Mouse (Mus musculus) CD4-positive, CD25-positive, alpha-beta regulatory T cell, adult 4 months (primary cell): ENCODE measurements around the gene Ddx43. TPM values are rescaled to one million over a fixed set of nuclear protein-coding genes. Genes with fewer than 3 reads are reported as not detected.
A peak's percentile ranks its signal among the peaks of the same experiment; 100 is the strongest.

ENCODE experiments used
- ATAC-seq: one replicate; pipeline ENCODE4 v1.8.0; 2017
- polyA plus RNA-seq, 2 experiments: library from polyadenylated mRNA; unstranded; fragments of 100-300 nt; shearing (Covaris generic); gene quantifications; one replicate each; pipeline ENCODE4 v1.2.1; 2017

Ddx43 gene
- polyA plus RNA-seq, 2 experiments from 2014 or later: 2.6 to 4.7 TPM

DNA sequence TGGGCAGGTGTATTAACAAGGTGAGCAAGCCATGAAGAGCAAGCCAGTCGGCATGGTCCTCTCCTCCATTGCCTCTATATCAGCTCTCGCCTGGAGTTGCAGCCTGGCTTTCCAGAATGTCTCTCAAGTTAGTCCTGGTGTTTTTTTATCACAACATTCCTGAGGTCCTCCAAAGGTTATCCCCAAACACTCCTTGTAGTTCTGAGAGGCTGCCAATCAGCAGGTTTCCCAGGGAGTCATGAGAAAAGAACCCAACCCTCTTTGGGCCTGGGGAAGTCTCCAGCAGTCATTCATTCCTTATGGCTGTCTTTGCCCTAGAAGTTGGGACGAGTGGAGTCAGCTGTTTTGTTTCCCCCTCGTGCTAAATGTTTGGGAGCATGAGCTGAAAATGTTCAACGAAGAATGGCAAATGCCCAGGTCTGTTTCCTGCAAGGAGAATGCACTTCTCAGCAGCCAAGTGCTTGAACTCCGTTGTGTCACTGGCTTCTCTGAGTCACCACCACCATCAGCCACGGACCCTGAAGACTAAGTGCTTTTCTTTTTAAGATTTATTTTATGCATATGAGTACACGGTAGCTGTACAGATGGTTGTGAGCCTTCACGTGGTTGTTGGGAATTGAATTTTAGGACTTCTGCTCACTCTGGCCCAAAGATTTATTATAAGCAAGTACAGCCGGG, 22.6 kb upstream of the Ddx43 start:
- ATAC-seq: no peak

DNA sequence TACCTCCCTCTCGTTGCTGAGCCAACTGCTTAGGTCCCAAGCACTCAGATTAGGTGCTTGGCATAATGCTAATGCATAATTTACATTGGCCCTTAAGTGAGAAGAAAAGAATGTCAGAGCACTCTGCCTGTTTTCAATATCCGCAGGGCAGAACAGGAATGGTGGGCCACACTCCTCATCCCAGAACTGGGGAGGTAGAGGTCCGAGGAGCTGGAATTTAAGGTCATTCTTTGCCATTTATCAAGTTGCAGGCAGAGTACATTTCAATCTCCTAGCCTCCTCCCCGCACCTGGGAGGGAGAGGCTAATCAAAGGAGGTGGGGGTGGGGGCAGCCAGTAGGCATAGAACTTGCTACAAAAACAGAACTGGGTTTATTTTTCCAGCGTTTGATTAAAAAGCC, 21.2 kb upstream of the Ddx43 start:
- ATAC-seq: no peak

DNA sequence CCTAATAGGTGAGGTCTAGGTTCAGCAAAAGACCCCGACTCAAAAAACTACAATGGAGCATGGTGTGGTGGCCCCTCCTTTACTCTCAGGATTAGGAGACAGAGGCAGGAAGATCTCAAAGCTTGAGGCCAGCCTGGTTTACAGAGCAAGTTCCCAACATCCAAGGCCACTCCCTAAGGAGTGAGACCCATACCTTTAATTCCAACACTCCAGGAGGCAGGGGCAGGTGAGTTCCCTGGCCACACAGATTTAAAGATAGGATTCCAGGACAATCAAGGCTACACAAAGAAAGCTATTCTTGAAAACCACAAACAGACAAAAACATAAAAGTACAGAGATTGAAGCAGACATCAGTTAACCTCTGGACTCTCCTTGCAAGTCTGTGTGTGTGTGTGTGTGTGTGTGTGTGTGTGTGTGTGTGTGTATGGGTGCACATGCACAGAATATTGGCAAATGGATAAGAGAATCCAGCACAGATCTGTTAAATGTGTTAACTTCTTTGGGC, 20.6 kb upstream of the Ddx43 start:
- no peak for ATAC-seq

DNA sequence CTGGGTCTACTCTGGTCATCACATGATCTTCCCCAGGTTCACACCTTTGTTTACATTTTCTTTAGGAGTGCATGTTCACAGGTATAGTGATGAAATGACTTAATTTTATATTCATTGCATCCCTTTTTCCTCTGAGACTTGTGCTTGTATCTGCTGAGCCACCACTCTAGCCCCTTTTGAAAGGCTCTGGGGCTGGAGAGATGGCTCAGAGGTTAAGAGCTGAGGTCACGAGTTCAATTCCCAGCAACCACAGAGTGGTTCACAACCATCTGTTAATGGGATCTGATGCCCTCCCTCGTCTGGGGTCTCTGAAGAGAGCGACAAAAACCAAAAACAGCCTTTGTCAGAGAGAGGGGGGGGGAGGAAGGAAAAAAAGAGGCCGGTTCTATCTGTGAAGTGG, 20.1 kb upstream of the Ddx43 start:
- no peak for ATAC-seq

DNA sequence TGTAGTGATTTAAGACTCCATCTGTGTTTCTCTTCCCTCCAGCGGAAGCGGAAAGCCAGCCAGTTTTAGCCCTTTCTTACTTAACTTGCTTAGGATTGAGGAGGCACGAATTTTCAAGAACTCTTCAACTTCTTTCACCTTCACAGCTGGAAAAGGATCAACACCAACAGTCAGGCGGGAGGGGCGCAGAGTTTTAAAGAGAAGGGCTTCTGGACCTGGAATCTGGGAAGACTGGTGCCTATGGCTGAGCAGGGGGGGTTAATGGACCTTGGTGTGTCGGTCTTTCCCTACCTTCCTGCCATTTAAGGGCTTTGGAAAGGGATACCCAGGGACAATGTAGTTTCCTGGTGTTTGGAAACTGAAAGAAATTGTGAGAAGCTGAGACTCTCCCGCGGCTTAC, 18.0 kb upstream of the Ddx43 start:
- no peak for ATAC-seq

DNA sequence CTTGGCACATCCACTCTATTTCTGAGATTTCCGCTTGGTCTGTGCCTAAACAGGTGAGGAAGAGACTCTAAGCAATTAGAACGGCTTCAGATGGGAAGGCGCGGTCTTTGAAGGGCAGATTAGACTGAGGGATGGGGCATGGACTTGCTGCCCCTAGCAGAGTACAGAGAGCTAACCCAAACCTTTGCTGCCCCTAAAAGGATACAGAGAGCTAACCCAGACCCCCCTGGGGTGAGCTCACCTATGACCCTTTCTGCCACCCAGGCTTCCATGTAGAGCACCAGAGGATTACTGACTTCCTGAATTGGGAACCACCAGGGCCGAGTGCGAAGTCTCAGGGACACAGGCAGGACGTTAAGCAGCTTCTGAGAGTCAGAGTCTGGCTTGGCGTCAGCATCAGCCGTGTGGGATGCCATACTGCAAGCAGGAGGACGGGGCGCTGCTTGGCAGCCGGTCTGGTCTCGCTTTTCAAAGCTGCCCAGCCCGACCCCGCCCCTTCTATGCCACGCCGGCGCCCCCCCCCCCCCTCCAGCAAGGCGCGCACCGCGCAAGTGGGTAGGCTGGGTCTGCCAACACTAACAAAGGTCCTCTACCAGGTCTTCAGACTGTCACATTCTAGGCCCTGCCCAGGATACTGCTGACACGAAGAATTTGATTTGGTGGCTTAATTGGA, 17.3 kb upstream of the Ddx43 start, which contains the start of gene Ooep:
Gene Ooep (minus strand): TSS at position 613 of the 673 bp plus-strand sequence.
- ATAC-seq: no peak

DNA sequence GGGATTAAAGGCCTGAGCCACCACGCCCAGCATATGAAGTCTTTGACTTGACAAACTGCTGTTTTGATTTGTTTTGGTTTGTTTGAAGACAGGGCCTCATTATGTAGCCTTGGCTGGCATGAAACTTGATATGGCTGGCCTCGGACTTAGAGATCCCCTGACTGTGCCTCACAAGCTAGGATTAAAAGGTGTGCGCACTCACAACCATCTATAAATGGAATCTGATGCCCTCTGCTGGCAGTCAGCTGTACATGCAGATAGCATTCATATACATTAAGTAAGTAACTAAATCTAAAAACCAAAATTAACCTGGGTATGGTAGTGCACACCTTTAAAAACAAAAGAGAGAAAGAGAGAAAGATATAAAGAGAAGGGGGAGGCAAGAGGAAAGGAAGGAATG, 9.7 kb upstream of the Ddx43 start:
- no peak for ATAC-seq

DNA sequence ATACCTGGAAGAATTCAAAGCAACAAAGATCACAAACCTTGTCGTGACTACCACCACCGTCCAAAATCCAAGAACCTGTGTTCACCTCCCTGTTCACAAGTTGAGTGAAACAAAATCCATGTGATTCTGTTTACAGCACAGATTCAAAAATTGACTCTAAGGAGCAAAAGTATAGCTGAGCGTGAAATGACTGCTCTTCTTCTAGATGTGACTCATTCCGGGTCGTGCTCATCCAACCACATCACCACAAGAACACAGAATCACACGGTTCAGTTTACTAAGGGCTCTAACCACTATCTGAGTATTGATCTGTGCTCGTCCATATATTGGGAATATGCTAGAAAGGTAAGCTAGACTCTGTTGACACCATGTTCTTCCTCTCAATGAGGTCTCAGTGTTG, 8.6 kb upstream of the Ddx43 start:
- no peak for ATAC-seq

DNA sequence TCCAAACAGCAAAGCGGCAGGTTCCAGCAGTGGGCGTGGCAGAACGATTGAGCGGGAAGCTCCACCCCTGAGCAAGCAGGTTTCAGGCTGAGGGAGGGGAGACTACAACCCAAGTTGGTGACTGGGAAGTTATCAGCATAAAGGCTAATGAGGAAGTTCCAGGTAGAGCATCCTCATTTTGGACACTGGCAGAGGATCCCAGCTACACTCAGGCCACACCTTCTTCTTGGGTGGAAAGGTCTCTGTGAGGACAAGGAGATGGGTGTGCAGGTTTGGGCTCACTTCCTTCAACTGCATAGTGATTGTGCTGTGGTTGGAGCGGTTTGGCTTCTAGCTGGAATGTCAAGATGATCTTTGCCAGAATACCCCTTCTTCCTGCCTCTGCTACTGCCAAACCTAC, 5.6 kb upstream of the Ddx43 start:
- ATAC-seq: no peak

DNA sequence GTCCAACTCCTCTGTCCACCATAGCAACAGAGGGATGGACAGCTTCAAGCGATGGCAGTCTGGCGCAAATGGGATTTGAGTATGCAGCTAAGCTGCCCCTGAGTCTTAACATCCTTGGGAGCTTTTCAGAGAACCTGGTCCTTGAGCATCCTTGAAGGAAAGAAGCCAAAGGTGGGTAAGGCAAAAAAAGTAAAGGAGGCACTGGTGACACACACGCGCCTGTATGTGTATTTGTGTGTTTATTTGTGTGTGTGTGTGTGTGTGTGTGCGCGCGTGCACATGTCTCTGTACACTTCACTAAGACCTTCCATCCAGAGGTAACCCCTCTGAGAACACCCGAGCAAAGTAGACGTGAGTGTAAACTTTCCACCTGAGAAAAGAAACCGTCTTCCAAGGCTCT, 1.8 kb upstream of the Ddx43 start:
- ATAC-seq: no peak

DNA sequence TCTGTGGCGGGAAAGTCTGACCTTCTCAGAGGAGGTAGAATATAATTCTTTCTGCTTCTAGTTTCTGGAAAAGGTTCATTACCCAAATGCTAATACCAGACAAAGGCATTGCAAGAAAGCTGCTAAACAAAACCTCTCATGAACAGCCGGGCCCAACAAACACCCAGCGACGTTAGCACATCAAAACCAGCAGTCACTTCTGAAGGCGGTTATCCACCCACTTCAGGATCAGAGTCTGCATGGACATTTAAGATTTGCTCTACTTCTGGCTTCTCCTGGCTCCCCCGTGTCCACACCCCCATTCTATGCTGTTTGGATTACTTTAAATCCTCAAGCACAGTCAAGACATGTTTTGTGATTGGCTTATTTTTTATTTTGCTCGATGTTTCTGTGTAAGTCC, 975 bp upstream of the Ddx43 start:
- ATAC-seq: no peak

DNA sequence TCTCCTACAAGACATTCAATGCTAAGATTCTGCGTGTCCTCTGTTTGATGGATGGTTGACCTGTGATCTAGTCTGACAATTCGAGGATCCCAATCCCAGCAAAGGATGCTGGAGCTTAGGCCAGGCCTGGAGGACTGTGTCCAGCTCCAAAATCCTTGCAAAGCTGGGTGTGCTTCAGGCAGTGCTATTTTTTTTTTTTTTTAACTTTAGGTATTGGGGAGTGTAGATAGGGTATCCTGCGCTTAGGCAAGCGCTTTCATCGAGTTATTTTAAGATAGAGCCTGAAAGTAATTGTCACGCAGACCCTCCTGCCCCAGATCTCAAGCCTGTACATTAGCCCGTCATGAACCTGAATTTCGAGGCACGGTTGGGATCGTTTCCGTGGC, 340 bp upstream of the Ddx43 start:
- no peak for ATAC-seq

DNA sequence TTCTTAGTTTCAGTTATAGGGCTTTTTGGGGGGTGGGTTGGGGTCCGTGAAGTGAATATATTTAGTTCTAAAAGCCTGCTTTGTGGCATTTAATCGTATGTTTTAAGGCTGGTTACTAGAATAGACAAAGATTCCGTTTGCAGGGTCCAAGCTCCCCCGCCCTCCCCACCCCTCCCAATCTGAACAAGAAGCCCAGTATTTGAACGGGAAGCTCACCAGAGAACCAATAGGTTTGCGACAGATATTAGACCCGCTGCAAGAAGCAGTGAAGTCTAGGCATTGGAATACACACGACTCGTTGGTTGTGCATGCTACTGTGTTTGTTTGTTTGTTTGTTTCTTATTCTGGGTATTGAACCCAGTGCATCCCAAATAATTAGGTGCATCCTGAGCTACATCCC, 940 bp downstream of the Ddx43 start:
- no peak for ATAC-seq

DNA sequence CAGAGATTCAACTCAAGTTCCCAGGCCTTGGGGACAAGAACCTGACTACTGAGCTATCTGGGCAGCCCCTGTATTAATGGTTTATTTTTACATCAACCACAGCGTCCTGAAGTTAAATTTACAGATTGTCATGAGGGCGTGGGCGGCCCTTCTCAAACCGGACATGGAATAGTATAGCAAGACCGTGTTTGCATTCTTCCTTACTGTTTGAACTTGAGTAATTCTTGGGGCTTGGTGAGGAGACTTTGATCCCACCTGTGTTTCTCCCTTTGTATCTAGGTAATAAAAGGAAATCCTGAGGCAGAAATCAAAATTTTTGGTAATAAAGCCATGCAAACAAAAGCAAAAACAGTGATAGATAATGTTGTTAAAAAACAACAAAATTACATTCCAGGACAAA, 5.0 kb downstream of the Ddx43 start:
- no peak for ATAC-seq

DNA sequence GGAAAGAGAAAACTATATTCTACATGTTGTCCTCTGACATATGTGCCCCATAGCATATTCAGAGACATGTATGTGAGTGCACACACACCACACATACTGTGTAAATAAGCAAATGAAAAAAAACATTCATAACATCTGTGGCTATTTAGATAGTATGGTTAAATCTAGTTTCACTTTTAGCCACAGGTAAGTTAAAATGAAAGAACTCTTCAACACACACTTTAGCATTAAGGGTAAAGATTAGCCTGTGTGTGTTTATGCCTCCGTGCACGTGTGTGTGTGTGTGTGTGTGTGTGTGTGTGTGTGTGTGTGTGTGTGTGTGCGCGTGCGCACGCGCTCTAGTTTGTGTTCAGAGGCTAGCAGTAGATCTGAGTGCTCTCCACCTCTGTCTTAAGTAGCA, 6.0 kb downstream of the Ddx43 start:
- peak; percentile 71 for ATAC-seq

DNA sequence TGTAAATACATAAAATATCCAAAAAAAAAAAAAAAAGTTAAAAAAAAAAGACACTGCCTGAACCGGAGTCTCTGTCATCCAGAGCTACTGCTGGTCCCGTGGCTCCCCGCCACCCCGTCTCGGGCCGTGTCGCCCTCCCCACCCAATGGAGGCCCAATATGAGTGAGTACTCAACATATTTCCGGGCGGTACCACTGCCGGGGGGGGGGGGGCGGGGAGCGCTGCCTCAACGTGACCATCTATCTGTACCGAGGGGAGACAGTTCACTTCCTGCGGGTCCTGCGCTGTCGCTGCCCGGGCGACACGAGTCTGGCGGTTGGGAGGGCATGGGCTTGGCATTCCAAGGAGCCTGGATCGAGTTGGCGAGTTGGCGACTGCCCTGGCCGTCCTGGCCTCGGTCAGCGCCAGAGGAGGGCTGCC, 31.8 kb downstream of the Ddx43 start:
- ATAC-seq: peak; percentile 89

DNA sequence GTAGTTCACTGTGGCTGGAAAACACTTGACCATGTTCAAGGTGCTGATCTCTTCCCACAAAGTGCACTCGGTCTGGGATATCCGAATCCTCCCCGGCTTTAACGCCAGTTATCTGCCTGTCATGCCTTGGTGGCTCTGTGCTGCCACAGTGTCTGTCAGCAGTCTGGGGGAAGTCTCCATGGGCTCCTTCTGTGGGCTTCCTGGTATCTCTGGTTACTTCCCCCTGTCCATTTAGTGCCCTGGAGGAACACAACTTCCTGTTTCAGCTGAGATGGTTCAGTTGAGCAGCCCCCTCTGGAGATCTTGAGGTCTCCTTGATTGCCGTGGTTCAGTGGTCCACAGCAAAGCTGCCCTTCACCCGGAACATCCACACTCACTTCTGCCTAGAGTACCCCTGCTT, 32.6 kb downstream of the Ddx43 start:
- no peak for ATAC-seq

DNA sequence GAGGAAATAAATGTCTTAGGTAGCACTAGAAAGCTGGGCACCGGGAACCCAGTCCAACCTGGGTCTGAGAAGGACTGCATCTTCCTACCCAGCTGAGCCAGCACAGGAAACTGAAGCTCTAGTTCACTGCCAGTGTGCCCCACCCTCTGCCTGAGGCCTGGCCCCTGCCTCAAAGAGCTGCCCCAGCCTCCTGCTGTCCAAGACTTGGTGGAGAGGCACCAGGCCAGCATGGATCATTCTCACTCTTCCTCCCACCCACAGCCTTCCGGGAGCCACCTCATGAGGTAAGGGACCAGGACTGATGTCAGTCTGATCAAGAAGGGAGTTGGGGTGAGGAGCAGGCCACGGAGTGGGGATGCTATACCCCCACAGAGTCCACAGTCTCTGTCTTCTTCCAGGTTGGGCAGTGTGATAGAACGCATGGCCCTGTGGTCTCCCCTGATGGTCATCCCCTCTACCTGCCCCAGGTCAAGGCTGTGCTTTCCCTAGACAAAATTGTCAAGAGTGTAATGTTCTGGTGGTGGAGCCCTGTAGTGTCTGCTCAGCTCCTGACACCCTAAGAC, 33.4 kb downstream of the Ddx43 start:
- ATAC-seq: no peak

DNA sequence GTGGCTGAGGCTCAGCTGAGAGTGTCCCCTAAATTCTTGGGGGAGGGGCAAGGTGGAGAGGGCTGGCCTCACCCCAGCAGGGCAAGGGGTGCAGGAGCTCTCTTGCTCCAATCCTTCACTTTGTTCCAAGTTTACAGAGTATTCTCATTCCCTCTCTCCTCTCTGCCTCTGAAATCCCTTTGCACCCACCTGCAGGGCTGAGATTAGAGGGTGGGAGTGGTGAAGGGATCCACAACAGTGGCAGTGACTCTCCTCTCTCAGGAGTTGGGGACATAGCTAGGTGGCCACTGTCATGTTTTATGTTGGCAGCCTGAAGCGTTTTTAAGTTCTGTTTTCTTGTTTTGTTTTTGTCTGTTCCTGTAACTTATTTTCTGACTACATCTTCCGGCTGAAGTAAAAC, 34.0 kb downstream of the Ddx43 start:
- ATAC-seq: no peak

DNA sequence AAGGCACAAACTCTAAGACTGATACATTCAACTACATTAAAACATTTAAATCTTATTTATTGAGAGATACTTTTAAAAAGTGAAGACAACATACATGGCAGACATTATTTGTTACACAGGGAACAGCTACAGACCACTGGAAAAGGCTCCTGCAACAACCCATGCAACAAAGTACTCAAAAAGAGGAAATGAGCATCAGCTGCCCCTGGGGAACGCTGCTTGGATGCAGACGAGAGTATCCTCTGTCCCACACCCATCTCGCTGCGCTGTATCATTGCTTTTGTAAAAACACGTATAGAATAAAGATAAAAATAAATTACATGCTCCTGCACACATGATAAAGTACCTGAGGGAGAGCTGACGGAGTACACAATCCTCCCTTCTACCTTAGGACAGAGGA, 34.9 kb downstream of the Ddx43 start:
- no peak for ATAC-seq

DNA sequence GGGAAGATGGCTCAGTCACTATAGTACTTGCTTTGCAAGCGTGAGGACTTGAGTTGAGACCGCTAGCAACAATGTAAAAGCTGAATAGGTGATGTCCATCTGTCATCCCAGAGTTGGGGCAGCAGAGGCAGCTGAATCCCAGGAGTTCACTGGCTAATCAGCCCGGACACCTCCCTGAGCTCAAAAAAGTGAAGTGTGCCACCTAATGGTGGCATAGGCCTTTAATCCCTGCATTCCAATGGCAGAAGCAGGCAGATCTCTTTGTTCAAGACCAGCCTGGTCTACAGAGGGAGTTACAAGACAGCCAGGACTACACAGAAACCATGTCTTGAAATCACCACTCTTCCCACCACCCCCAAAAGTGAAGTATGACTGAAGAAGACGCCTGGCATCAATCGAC, 36.9 kb downstream of the Ddx43 start:
- ATAC-seq: no peak

DNA sequence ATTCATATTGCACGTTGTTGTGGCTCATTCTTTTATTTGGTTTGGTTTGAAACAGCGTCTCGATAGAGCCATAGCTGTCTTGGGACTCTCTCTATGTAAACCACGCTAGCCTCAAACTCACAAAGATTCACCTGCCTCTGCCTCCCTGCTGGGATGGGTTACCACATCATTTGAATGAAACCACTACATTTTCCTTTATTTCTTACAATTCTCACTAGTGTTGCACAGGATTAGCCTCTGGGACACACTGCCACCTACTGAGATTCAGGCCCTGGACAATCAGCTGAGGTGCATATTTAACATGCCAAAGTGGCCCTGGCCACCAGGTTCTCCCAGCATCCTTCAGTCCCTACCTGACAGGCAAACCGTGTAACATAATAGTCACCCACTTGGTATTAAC, 43.8 kb downstream of the Ddx43 start:
- no peak for ATAC-seq

DNA sequence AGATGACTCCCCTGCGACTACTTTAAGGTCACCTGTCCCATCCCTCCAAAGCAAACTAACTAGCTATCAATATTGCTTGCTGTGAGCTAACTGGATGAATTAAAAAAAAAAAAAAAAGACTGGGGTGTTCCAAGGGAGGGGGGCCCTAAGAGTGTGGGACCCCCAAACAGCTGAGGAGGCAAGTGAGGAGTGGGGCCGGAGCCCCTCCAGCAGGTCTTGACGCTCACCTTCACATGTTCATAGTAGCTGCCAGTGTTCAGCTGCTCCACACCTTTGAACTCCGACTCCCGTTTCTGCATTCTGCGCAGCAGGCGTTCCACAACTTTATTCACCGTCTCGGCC, 46.6 kb downstream of the Ddx43 start:
- peak; percentile 34 for ATAC-seq
